Mouse (Mus musculus) intestine, postnatal 0 days (tissue): Measurements from ENCODE around the gene Olfr560. TPM values are rescaled to one million over a fixed set of nuclear protein-coding genes. Genes with fewer than 3 reads are reported as not detected.

ENCODE experiments used
- ATAC-seq: fragments of 200-750 bp; cut with Nextera tagmentation; 2 replicates; pipeline ENCODE4 v1.8.0; 2017; ENCODE audit warnings: mild to moderate bottlenecking, moderate TSS enrichment, moderate library complexity
- H3K27ac ChIP-seq: fragments of 300-500 bp; sonication (generic); 2 replicates; pipeline ENCODE4 v1.5.1; 2014; ENCODE audit warnings: mild to moderate bottlenecking, low read depth, low read length, moderate library complexity
- H3K27me3 ChIP-seq: fragments of 300-500 bp; sonication (generic); replicated peaks from 2 replicates; pipeline ENCODE4 v1.6.1; 2014; ENCODE audit warnings: low read length, mixed read lengths; ENCODE audit not compliant: control insufficient read depth, insufficient read depth
- H3K36me3 ChIP-seq: fragments of 300-500 bp; sonication (generic); 2 replicates; pipeline ENCODE4 v1.6.1; 2014; ENCODE audit warnings: mild to moderate bottlenecking, moderate library complexity; ENCODE audit not compliant: control insufficient read depth, insufficient read depth
- H3K4me1 ChIP-seq: fragments of 300-500 bp; sonication (generic); replicated peaks from 2 replicates; pipeline ENCODE4 v1.6.1; 2014; ENCODE audit warnings: antibody characterized with exemption, low read length, mixed read lengths; ENCODE audit not compliant: control insufficient read depth, insufficient read depth
- H3K4me2 ChIP-seq: fragments of 300-500 bp; sonication (generic); replicated peaks from 2 replicates; pipeline ENCODE4 v1.6.1; 2014; ENCODE audit warnings: low read depth, mild to moderate bottlenecking, moderate library complexity
- H3K4me3 ChIP-seq: fragments of 300-500 bp; sonication (generic); 2 replicates; pipeline ENCODE4 v1.5.1; 2014; ENCODE audit warnings: low read depth, low read length
- H3K9ac ChIP-seq: fragments of 300-500 bp; sonication (generic); 2 replicates; pipeline ENCODE4 v1.6.1; 2014; ENCODE audit warnings: mild to moderate bottlenecking, low read depth, low read length
- H3K9me3 ChIP-seq: fragments of 300-500 bp; sonication (generic); 2 replicates; pipeline ENCODE4 v1.6.1; 2016; ENCODE audit warnings: mixed run types; ENCODE audit not compliant: control insufficient read depth
- CTCF ChIP-seq: sonication (generic); IDR thresholded peaks from 2 replicates; pipeline ENCODE4 v1.5.1; 2016; ENCODE audit warnings: low read depth, mild to moderate bottlenecking, control low read depth, antibody characterized with exemption, moderate library complexity
- WGBS: fragments of 180-500 bp; shearing (Covaris S2); extraction: QIAGEN DNeasy Blood & Tissue Kit; methylation state at CpG from one replicate; pipeline ENCODE4 v1.1.7; 2014; 5-methylcytosine and 5-hydroxymethylcytosine counted together
- polyA plus RNA-seq: library from polyadenylated mRNA; unstranded; fragments of >200 nt; fragmentation: Nextera tagmentation; extraction: Ambion mirVana; gene quantifications from 2 replicates; pipeline ENCODE4 v1.2.1, GENCODE M21; 2015

The Olfr560 gene
- polyA plus RNA-seq, 1 experiment from 2014 or later = not detected

DNA sequence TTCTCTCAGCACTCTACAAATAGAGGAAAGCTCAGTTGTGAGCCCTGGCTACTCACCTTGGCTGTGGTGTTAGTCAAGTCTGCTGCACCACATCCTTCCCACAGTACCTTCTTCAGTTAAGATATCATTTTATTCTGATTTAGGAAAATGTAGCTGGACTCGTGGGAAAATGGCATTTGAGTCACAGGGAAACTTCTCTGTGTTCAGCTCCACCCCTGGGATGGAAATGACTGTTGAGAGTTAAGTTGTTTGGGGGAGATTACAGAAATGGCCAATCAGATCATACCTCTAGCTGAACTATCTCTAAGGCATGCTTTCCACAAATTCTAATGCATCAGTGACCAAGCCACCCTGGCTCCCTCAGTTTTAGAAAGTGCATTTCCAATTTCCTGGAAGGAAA is 40.2 kb downstream of the Olfr560 start, which contains the start of gene Olfr33:
Gene Olfr33, minus strand, starts transcription at position 101 of the 400 bp plus-strand sequence.
- Histone ChIP-seq H3K9ac (no peak within 1 kb of the TSS), H3K4me3 (no peak within 1 kb of the TSS), H3K4me2 (no peak within 1 kb of the TSS), H3K27me3 (no peaks in the 10 kb centered on the region), H3K36me3 (no peaks in the 10 kb centered on the region), H3K27ac (no peak within 1 kb of the TSS), H3K4me1 (no peaks in the 10 kb centered on the region), H3K9me3 (no peaks in the 10 kb centered on the region)
- WGBS = 23% methylated on average over 1 of the region's 1 CpGs
- ATAC-seq = no peak
- no peak for TF ChIP-seq CTCF

DNA sequence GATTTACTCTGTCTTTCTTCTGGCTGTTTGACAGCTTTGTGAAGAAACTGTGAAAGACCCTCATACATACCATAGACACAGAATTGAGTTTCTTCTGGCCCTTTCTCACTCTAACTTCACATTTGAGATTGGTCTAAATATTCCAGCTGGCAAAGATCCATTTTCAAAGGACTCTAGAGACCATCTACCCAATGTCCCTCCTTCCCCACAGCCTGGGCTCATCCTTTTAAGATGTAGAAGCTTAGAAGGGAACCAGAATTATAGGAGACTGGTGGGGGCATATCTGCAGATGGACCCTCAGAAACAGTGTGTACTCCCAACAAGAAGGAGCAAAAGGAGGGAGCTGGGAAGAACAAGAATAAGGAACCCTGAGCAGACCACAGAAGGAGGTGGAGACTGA is 57.3 kb downstream of the Olfr560 start, which contains the start of gene Olfr558:
Gene Olfr558, plus strand, starts transcription at position 301 of the 400 bp plus-strand sequence.
- Histone ChIP-seq H3K4me2 (no peak within 1 kb of the TSS), H3K4me1 (no peaks in the 10 kb centered on the region), H3K9me3 (no peaks in the 10 kb centered on the region), H3K9ac (no peak within 1 kb of the TSS), H3K36me3 (no peaks in the 10 kb centered on the region), H3K27me3 (no peaks in the 10 kb centered on the region), H3K27ac (no peak within 1 kb of the TSS), H3K4me3 (no peak within 1 kb of the TSS)
- ATAC-seq = no peak
- no peak for TF ChIP-seq CTCF

Other genes starting within 250 kb of the Olfr560 start
- gene Olfr547, start 224.6 kb downstream of the Olfr560 start, polyA plus RNA-seq = not detected in 2 replicates
- not detected in 2 replicates for gene Olfr548-ps1, start 218.5 kb downstream of the Olfr560 start, polyA plus RNA-seq
- gene Olfr549, start 209.5 kb downstream of the Olfr560 start, polyA plus RNA-seq = not detected in 2 replicates
- gene Trim21, start 193.9 kb downstream of the Olfr560 start, polyA plus RNA-seq = 0.48 and 0.66 TPM in 2 replicates
- gene Olfr550, start 187.9 kb downstream of the Olfr560 start, polyA plus RNA-seq = not detected in 2 replicates
- gene Olfr551, start 167.5 kb downstream of the Olfr560 start, polyA plus RNA-seq = not detected in 2 replicates
- not detected in 2 replicates for gene Olfr552, start 161.6 kb downstream of the Olfr560 start, polyA plus RNA-seq
- gene Olfr553, start 141.1 kb downstream of the Olfr560 start, polyA plus RNA-seq = not detected in 2 replicates
- not detected in 2 replicates for gene Olfr554, start 120.9 kb downstream of the Olfr560 start, polyA plus RNA-seq
- not detected in 2 replicates for gene Olfr555, start 100.5 kb downstream of the Olfr560 start, polyA plus RNA-seq
- not detected in 2 replicates for gene Olfr556, start 94.5 kb downstream of the Olfr560 start, polyA plus RNA-seq
- gene Trim68, start 72.0 kb downstream of the Olfr560 start, polyA plus RNA-seq = 3.6 and 4.3 TPM in 2 replicates
- gene Olfr557, start 63.5 kb downstream of the Olfr560 start, polyA plus RNA-seq = not detected in 2 replicates
- 0.38 and 0.48 TPM in 2 replicates for gene Olfr558, start 57.2 kb downstream of the Olfr560 start, polyA plus RNA-seq
- gene Olfr33, start 40.3 kb downstream of the Olfr560 start, polyA plus RNA-seq = not detected in 2 replicates
- gene Olfr559, start 31.9 kb downstream of the Olfr560 start, polyA plus RNA-seq = not detected in 2 replicates
- gene Olfr78, start 105 bp upstream of the Olfr560 start, polyA plus RNA-seq = 0.12 and 0.23 TPM in 2 replicates
- not detected in 2 replicates for gene Olfr561, start 11.9 kb upstream of the Olfr560 start, polyA plus RNA-seq
- gene Olfr564, start 44.1 kb upstream of the Olfr560 start, polyA plus RNA-seq = not detected in 2 replicates
- gene Olfr566, start 99.4 kb upstream of the Olfr560 start, polyA plus RNA-seq = not detected in 2 replicates
- gene Olfr568, start 117.8 kb upstream of the Olfr560 start, polyA plus RNA-seq = not detected in 2 replicates
- not detected in 2 replicates for gene Olfr569, start 131.5 kb upstream of the Olfr560 start, polyA plus RNA-seq
- not detected in 2 replicates for gene Olfr570, start 135.2 kb upstream of the Olfr560 start, polyA plus RNA-seq
- not detected in 2 replicates for gene Olfr571, start 158.2 kb upstream of the Olfr560 start, polyA plus RNA-seq
- gene Olfr572, start 165.0 kb upstream of the Olfr560 start, polyA plus RNA-seq = not detected in 2 replicates
- gene Olfr573-ps1, start 183.2 kb upstream of the Olfr560 start, polyA plus RNA-seq = not detected in 2 replicates
- gene Olfr574, start 189.1 kb upstream of the Olfr560 start, polyA plus RNA-seq = not detected in 2 replicates
- not detected in 2 replicates for gene Olfr575, start 199.4 kb upstream of the Olfr560 start, polyA plus RNA-seq
- gene Olfr576, start 203.3 kb upstream of the Olfr560 start, polyA plus RNA-seq = not detected in 2 replicates
- gene Olfr577, start 216.6 kb upstream of the Olfr560 start, polyA plus RNA-seq = not detected in 2 replicates
- not detected in 2 replicates for gene Olfr578, start 230.0 kb upstream of the Olfr560 start, polyA plus RNA-seq